Mouse (Mus musculus) E14TG2a.4 (cell line): ENCODE measurements around the gene Gm21970.

Experiments used
- CTCF ChIP-seq: conservative IDR thresholded peaks from 2 replicates; pipeline ENCODE4 v1.5.1; 2014; ENCODE audit warnings: low read length
- POU5F1 ChIP-seq: IDR thresholded peaks from 2 replicates; pipeline ENCODE4 v1.6.1; 2014; ENCODE audit warnings: low read length, borderline replicate concordance

GRCm38 (mm10) chr16:91387121-91387486 lies 4.4 kb upstream of the Gm21970 start:
- TF ChIP-seq POU5F1 (no peak), CTCF (no peak)
